Comparison of ENCODE assay signal across 10 mouse cellular contexts in genomic region chr11:118162245-118162644, GRCm38 (mm10). TPM values are rescaled to one million over a fixed set of nuclear protein-coding genes. Genes with fewer than 3 reads are reported as not detected.
DNase-seq lines count a peak whose midpoint lies in the region; ATAC-seq and TF ChIP-seq lines count a peak whose summit lies in the region.
"Had no signal": no experiment of that assay in that cellular context is flagged by ENCODE, and none has a peak within 500 bp of the region (broad histone marks: within the 10 kb centered on the region; RNA-seq: fewer than 3 reads in every experiment).

No protein-coding gene starts in this region.

- no peak for TF ChIP-seq CTCF in cortical plate, adult 2 months (IDR thresholded peaks at IDR 0.05; ENCODE audit: extremely low read depth, insufficient read depth, low read length)
- no peak for TF ChIP-seq CTCF in kidney, postnatal 0 days (IDR thresholded peaks at IDR 0.05; ENCODE audit: low read depth)
- TF ChIP-seq CTCF in midbrain, postnatal 0 days (IDR thresholded peaks at IDR 0.05), result no peak
- TF ChIP-seq CTCF in layer of hippocampus, adult 2 months (conservative IDR thresholded peaks at IDR 0.05), result no peak

- H3K9ac ChIP-seq in heart, embryonic 16.5 days (ENCODE audit: low read length), result no peak overlapping the region
- H3K9ac ChIP-seq in kidney, postnatal 0 days (ENCODE audit: low read depth, low read length), result no peak overlapping the region
- no peak overlapping the region for H3K9ac ChIP-seq in midbrain, postnatal 0 days (replicated peaks; ENCODE audit: low read length, poor library complexity, severe bottlenecking)
- H3K9ac ChIP-seq: neural tube, embryonic 13.5 days had no signal

- intact Hi-C loops in heart, postnatal 14 days (cut with DNase I), result no loop called here

- peak; percentile 34; the same call in 1 of the 2 replicates for TF ChIP-seq POLR2A in cortical plate, adult 2 months (IDR thresholded peaks at IDR 0.05; ENCODE audit: extremely low read depth, insufficient read depth, low read length)

- peak overlapping the region; percentile 11; the same call in 1 of the 2 replicates for H3K27ac ChIP-seq in heart, embryonic 16.5 days (ENCODE audit: low read length)
- no peak overlapping the region for H3K27ac ChIP-seq in cortical plate, adult 2 months (ENCODE audit: insufficient read depth, low read length)
- H3K27ac ChIP-seq in kidney, postnatal 0 days, result no peak overlapping the region
- peak overlapping the region; percentile 48 for H3K27ac ChIP-seq in midbrain, postnatal 0 days (ENCODE audit: low read depth, low read length)
- H3K27ac ChIP-seq in layer of hippocampus, adult 2 months, result no peak overlapping the region
- H3K27ac ChIP-seq: macrophage; neural tube, embryonic 13.5 days had no signal

- no peak overlapping the region for H3K4me3 ChIP-seq in heart, embryonic 16.5 days (ENCODE audit: low read length)
- no peak overlapping the region for H3K4me3 ChIP-seq in cortical plate, adult 2 months (ENCODE audit: insufficient read depth, low read length)
- H3K4me3 ChIP-seq in kidney, postnatal 0 days (replicated peaks; ENCODE audit: low read depth, low read length), result no peak overlapping the region
- no peak overlapping the region for H3K4me3 ChIP-seq in midbrain, postnatal 0 days (ENCODE audit: low read depth, low read length)
- H3K4me3 ChIP-seq in layer of hippocampus, adult 2 months, result no peak overlapping the region
- H3K4me3 ChIP-seq: neural tube, embryonic 13.5 days had no signal

- ATAC-seq in heart, embryonic 16.5 days (replicated peaks; ENCODE audit: extremely low read depth, insufficient read depth, low FRiP score), result no peak
- peak; percentile 70 for ATAC-seq in kidney, postnatal 0 days (replicated peaks; ENCODE audit: low FRiP score, low read depth)
- ATAC-seq in midbrain, postnatal 0 days (ENCODE audit: low FRiP score), result peak; percentile 61

- no peaks in the 10 kb centered on the region for H3K9me3 ChIP-seq in heart, embryonic 16.5 days (replicated peaks; ENCODE audit: control insufficient read depth, low read length)
- no peaks in the 10 kb centered on the region for H3K9me3 ChIP-seq in kidney, postnatal 0 days (replicated peaks; ENCODE audit: low read length)
- H3K9me3 ChIP-seq in midbrain, postnatal 0 days (ENCODE audit: low read length), result no peaks in the 10 kb centered on the region
- H3K9me3 ChIP-seq: neural tube, embryonic 13.5 days had no signal

- WGBS in heart, embryonic 16.5 days, result 48% methylated on average over 10 of the region's 10 CpGs
- WGBS in kidney, postnatal 0 days, result 37% methylated on average over 10 of the region's 10 CpGs
- 31% methylated on average over 10 of the region's 10 CpGs for WGBS in midbrain, postnatal 0 days

- no peak overlapping the region for H3K4me2 ChIP-seq in heart, embryonic 16.5 days (ENCODE audit: low read depth, low read length)
- H3K4me2 ChIP-seq in kidney, postnatal 0 days (ENCODE audit: low read length), result no peak overlapping the region
- no peak overlapping the region for H3K4me2 ChIP-seq in midbrain, postnatal 0 days (ENCODE audit: low read depth, low read length, poor library complexity, severe bottlenecking)
- H3K4me2 ChIP-seq: neural tube, embryonic 13.5 days had no signal

- no peaks in the 10 kb centered on the region for H3K27me3 ChIP-seq in heart, embryonic 16.5 days (ENCODE audit: control insufficient read depth, insufficient read depth, low read length)
- no peaks in the 10 kb centered on the region for H3K27me3 ChIP-seq in kidney, postnatal 0 days (ENCODE audit: insufficient read depth, low read length)
- no peaks in the 10 kb centered on the region for H3K27me3 ChIP-seq in midbrain, postnatal 0 days (ENCODE audit: insufficient read depth, low read length)
- H3K27me3 ChIP-seq: neural tube, embryonic 13.5 days had no signal

- no peak for DNase-seq in heart, postnatal 14 days
- peak; percentile 77 for DNase-seq in kidney, postnatal 0 days (ENCODE audit: low spot score)
- peak; percentile 59 for DNase-seq in midbrain, postnatal 0 days (ENCODE audit: low spot score)
- DNase-seq in adrenal gland, postnatal 25 days, result no peak
- no peak for DNase-seq in layer of hippocampus, adult 2 months (ENCODE audit: low spot score in 2 of 2)
- DNase-seq: cerebellum, adult 11-12 months had no signal

- peaks cover 7% of the 10 kb centered on the region for H3K36me3 ChIP-seq in heart, embryonic 16.5 days (ENCODE audit: control insufficient read depth, insufficient read depth)
- H3K36me3 ChIP-seq in kidney, postnatal 0 days (ENCODE audit: insufficient read depth, low read length), result peaks cover 27% of the 10 kb centered on the region
- peaks cover 25% of the 10 kb centered on the region for H3K36me3 ChIP-seq in midbrain, postnatal 0 days (ENCODE audit: insufficient read depth, low read length)

- peaks cover 42% of the 10 kb centered on the region for H3K4me1 ChIP-seq in heart, embryonic 16.5 days (ENCODE audit: control insufficient read depth, insufficient read depth, low read length)
- peaks cover 2% of the 10 kb centered on the region for H3K4me1 ChIP-seq in cortical plate, adult 2 months (ENCODE audit: control insufficient read depth, insufficient read depth, low read length)
- peaks cover 8% of the 10 kb centered on the region; the same call in 1 of the 2 replicates for H3K4me1 ChIP-seq in kidney, postnatal 0 days (replicated peaks; ENCODE audit: insufficient read depth, low read length)
- no peaks in the 10 kb centered on the region for H3K4me1 ChIP-seq in midbrain, postnatal 0 days (ENCODE audit: insufficient read depth, low read length)

RNA-seq across cellular contexts. Expression of gene Dnah17, which starts 31.8 kb away (rescaled TPM):
- polyA plus RNA-seq in heart, embryonic 16.5 days (2015; fragmentation: Nextera tagmentation; extraction: Ambion mirVana), result 0.07 and 0.09 TPM in 2 replicates
- under 1 TPM; 0.10 to 0.17 TPM for total RNA-seq in heart, postnatal 14 days (2021)
- 0.06 and 0.10 TPM in 2 replicates for polyA plus RNA-seq in cortical plate, adult 2 months (2012; rRNA removed)
- polyA plus RNA-seq in kidney, postnatal 0 days (2015; fragmentation: Nextera tagmentation; extraction: Ambion mirVana), result 0.08 and 0.12 TPM in 2 replicates
- total RNA-seq in midbrain, postnatal 0 days (2014; rRNA removed), result 0.05 TPM in 2 replicates
- 0.15 and 0.20 TPM in 2 replicates for polyA plus RNA-seq in midbrain, postnatal 0 days (2015; fragmentation: Nextera tagmentation; extraction: Ambion mirVana)
- total RNA-seq in adrenal gland, postnatal 25 days (2021), result 0.03 TPM in 1 of 2 replicates, not detected in the other
- under 1 TPM; 0.07 to 0.15 TPM for total RNA-seq in layer of hippocampus, adult 2 months (2021)

Comparison
In these comparisons a context has a peak if more than half of its experiments do, and no peak if none do; other contexts are left out.
1. H3K27ac ChIP-seq: peak in heart, embryonic 16.5 days (single experiment) and midbrain, postnatal 0 days (single experiment); none in cortical plate, adult 2 months (single experiment), kidney, postnatal 0 days (single experiment) and layer of hippocampus, adult 2 months (single experiment).
2. DNase-seq: peak in kidney, postnatal 0 days (single experiment) and midbrain, postnatal 0 days (single experiment); none in heart, postnatal 14 days (0 of 2), adrenal gland, postnatal 25 days (single experiment) and layer of hippocampus, adult 2 months (0 of 2).